Mouse (Mus musculus) bone marrow macrophage, adult 2 months (primary cell): ENCODE results near the gene Eed.

Source experiments
- CTCF ChIP-seq: IDR thresholded peaks from 2 replicates; pipeline ENCODE4 v1.5.1; 2012; ENCODE audit warnings: low read depth, mild to moderate bottlenecking, low read length, moderate library complexity
- POLR2A ChIP-seq: IDR thresholded peaks from 2 replicates; pipeline ENCODE4 v1.6.1; 2012; ENCODE audit warnings: mild to moderate bottlenecking, low read depth, low read length, borderline replicate concordance

GRCm38 (mm10) chr7:89917776-89918175 is 63.0 kb downstream of the Eed start:
- TF ChIP-seq CTCF: no peak
- TF ChIP-seq POLR2A: no peak
